Mouse (Mus musculus) CH12.LX (cell line): ENCODE measurements around the gene Adat3. TPM values are rescaled to one million over a fixed set of nuclear protein-coding genes. Genes with fewer than 3 reads are reported as not detected.

Experiments used
- DNase-seq: peaks from one replicate; pipeline ENCODE4 v3.0.0-alpha.2; 2013; ENCODE audit errors: extremely low read depth
- H3K27ac ChIP-seq: 2 replicates; pipeline ENCODE4 v1.5.1; 2012; ENCODE audit warnings: low read depth, mild to moderate bottlenecking, control low read depth, moderate library complexity; ENCODE audit not compliant: insufficient read depth
- H3K27me3 ChIP-seq: replicated peaks from 2 replicates; pipeline ENCODE3; 2012; ENCODE audit warnings: inconsistent platforms
- H3K36me3 ChIP-seq, 2 experiments: replicated peaks in 1 of 2; 2 replicates each; pipeline versions ENCODE3 to v1.6.1; 2012; ENCODE audit warnings: inconsistent platforms in 1 of 2, low read length in 1 of 2, mild to moderate bottlenecking in 1 of 2, mixed read lengths in 1 of 2, moderate library complexity in 1 of 2; ENCODE audit not compliant: control insufficient read depth in 1 of 2, insufficient read depth in 1 of 2
- H3K4me1 ChIP-seq, 2 experiments: 2 replicates each; pipeline ENCODE4 v1.6.1; 2012; ENCODE audit warnings: inconsistent platforms in 1 of 2, moderate library complexity in 1 of 2; ENCODE audit not compliant: insufficient read depth in 2 of 2, control insufficient read depth in 1 of 2
- H3K4me2 ChIP-seq: 2 replicates; pipeline ENCODE4 v1.6.1; 2012; ENCODE audit warnings: low read depth, mild to moderate bottlenecking, control low read depth; ENCODE audit not compliant: poor library complexity, insufficient read depth, severe bottlenecking
- H3K4me3 ChIP-seq, 3 experiments: fragments of 150-350 bp in 1 of 3; sonication (generic) in 1 of 3; replicated peaks in 1 of 3; 2 replicates each; pipeline versions ENCODE3 to v1.5.1; 2011 to 2012; ENCODE audit warnings: low read depth in 2 of 3, low read length in 2 of 3, mild to moderate bottlenecking in 2 of 3, moderate library complexity in 2 of 3, control low read depth in 1 of 3, improper control_type of control experiment in 1 of 3, inconsistent platforms in 1 of 3, mixed read lengths in 1 of 3; ENCODE audit not compliant: poor library complexity in 1 of 3
- H3K79me2 ChIP-seq: replicated peaks from 2 replicates; pipeline ENCODE4 v1.6.1; 2012; ENCODE audit warnings: mild to moderate bottlenecking, moderate library complexity; ENCODE audit not compliant: control insufficient read depth, poor library complexity, insufficient read depth, severe bottlenecking; ENCODE audit errors: extremely low read depth
- H3K9ac ChIP-seq: 2 replicates; pipeline ENCODE4 v1.6.1; 2012; ENCODE audit warnings: low read depth, mild to moderate bottlenecking, control low read depth, moderate library complexity; ENCODE audit not compliant: insufficient read depth
- H3K9me3 ChIP-seq: replicated peaks from 2 replicates; pipeline ENCODE3; 2012; ENCODE audit warnings: low read length, inconsistent platforms, mixed read lengths
- CHD2 ChIP-seq: IDR thresholded peaks from 2 replicates; pipeline ENCODE4 v1.6.1; 2011; ENCODE audit warnings: low read length, improper control_type of control experiment
- CTCF ChIP-seq, 2 experiments: IDR thresholded peaks in 1 of 2; conservative IDR thresholded peaks in 1 of 2; 2 replicates each; pipeline ENCODE4 v1.5.1; 2011 to 2012; ENCODE audit warnings: low read depth in 2 of 2, low read length in 2 of 2, improper control_type of control experiment in 1 of 2, inconsistent platforms in 1 of 2, mild to moderate bottlenecking in 1 of 2, moderate library complexity in 1 of 2
- ELF1 ChIP-seq: IDR thresholded peaks from 2 replicates; pipeline ENCODE4 v1.6.1; 2014; ENCODE audit warnings: low read depth, mild to moderate bottlenecking, inconsistent platforms, low read length, improper control_type of control experiment
- EP300 ChIP-seq: IDR thresholded peaks from 2 replicates; pipeline ENCODE4 v1.6.1; 2011; ENCODE audit warnings: low read length, improper control_type of control experiment
- ETS1 ChIP-seq: conservative IDR thresholded peaks from 2 replicates; pipeline ENCODE4 v1.6.1; 2012; ENCODE audit warnings: low read depth, mild to moderate bottlenecking, inconsistent platforms, low read length, improper control_type of control experiment, moderate library complexity
- JUN ChIP-seq: IDR thresholded peaks from 2 replicates; pipeline ENCODE4 v1.6.1; 2011; ENCODE audit warnings: low read depth, mild to moderate bottlenecking, low read length, improper control_type of control experiment, moderate library complexity; ENCODE audit not compliant: insufficient read depth
- MAZ ChIP-seq: IDR thresholded peaks from 2 replicates; pipeline ENCODE4 v1.6.1; 2012; ENCODE audit warnings: low read depth, mild to moderate bottlenecking, inconsistent platforms, low read length, improper control_type of control experiment, moderate library complexity
- NELFE ChIP-seq: IDR thresholded peaks from 2 replicates; pipeline ENCODE4 v1.6.1; 2011; ENCODE audit warnings: low read depth, low read length, improper control_type of control experiment
- NRF1 ChIP-seq: IDR thresholded peaks from 2 replicates; pipeline ENCODE4 v1.6.1; 2014; ENCODE audit warnings: low read depth, mild to moderate bottlenecking, inconsistent platforms, low read length, improper control_type of control experiment, moderate library complexity
- POLR2AphosphoS2 ChIP-seq: IDR thresholded peaks from 2 replicates; pipeline ENCODE4 v1.6.1; 2011; ENCODE audit warnings: low read depth, low read length, improper control_type of control experiment
- RAD21 ChIP-seq: IDR thresholded peaks from 2 replicates; pipeline ENCODE4 v1.6.1; 2011; ENCODE audit warnings: low read depth, mild to moderate bottlenecking, low read length, improper control_type of control experiment, moderate library complexity
- SMC3 ChIP-seq: IDR thresholded peaks from 2 replicates; pipeline ENCODE4 v1.6.1; 2011; ENCODE audit warnings: low read depth, low read length, improper control_type of control experiment
- TCF12 ChIP-seq: IDR thresholded peaks from 2 replicates; pipeline ENCODE4 v1.6.1; 2014; ENCODE audit warnings: low read depth, mild to moderate bottlenecking, inconsistent platforms, low read length, improper control_type of control experiment
- USF1 ChIP-seq: IDR thresholded peaks from 2 replicates; pipeline ENCODE4 v1.6.1; 2014; ENCODE audit warnings: low read depth, mild to moderate bottlenecking, inconsistent platforms, low read length, improper control_type of control experiment
- ZC3H11A ChIP-seq: IDR thresholded peaks from 2 replicates; pipeline ENCODE4 v1.6.1; 2012; ENCODE audit warnings: low read depth, mild to moderate bottlenecking, inconsistent platforms, low read length, improper control_type of control experiment
- ZNF384 ChIP-seq: IDR thresholded peaks from 2 replicates; pipeline ENCODE4 v1.6.1; 2012; ENCODE audit warnings: low read depth, low read length, improper control_type of control experiment, inconsistent platforms
- dilution Hi-C: fragments of 300-500 bp; cut with MboI; formaldehyde crosslinking; loops from 2 replicates; pipeline ENCODE4 v1.14.3; 2020; ENCODE audit warnings: low sequenced_read_pairs; ENCODE audit not compliant: extremely low pct_unique_long_range_greater_than_20kb, extremely low pct_ligation_motif_present
- in situ Hi-C: fragments of 300-500 bp; cut with MboI; formaldehyde crosslinking; loops from 3 replicates; pipeline ENCODE4 v1.14.3; 2019; ENCODE audit warnings: low sequenced_read_pairs, low pct_ligation_motif_present, low pct_unique_long_range_greater_than_20kb, mixed read lengths
- polyA plus RNA-seq: library from polyadenylated mRNA; unstranded; fragments of >175 nt; gene quantifications from 2 replicates; pipeline ENCODE4 v1.2.1, GENCODE M21; 2012; ENCODE audit warnings: low read depth; ENCODE audit not compliant: insufficient read length
- total RNA-seq, 2 experiments: library from RNA; depleted of rRNA; stranded (reverse); fragments of 300-350 nt in 1 of 2; fragments of >200 nt in 1 of 2; gene quantifications; 2 replicates each; pipeline ENCODE4 v1.2.3; 2012 to 2014

The Adat3 gene
- total and polyA plus RNA-seq, 3 experiments = 5.0 to 6.7 (median 6.6) TPM

DNA sequence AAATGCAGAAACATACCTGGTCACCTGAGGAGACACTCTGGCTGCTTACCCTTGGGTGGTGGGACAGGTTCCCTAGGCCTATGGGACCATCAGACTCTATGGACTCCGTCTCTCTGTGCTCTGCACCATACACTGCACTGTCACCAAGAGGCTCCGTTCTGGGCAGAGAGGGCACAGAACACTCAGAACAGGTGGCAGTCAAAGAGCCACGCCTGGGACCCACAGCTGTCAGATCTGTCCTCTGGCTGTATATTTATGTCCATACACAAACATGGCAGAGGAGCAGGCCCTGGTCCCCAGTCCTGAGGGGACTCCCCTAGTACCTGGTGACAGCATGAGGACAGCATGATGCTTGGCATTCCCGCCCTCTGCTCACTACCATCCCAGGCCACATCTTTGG, 23.1 kb downstream of the Adat3 start:
- H3K4me1 ChIP-seq = peaks cover 33 to 54% of the 10 kb centered on the region in 2 experiments
- dilution Hi-C loops (no loop called here), in situ Hi-C loops (no loop called here)
- H3K4me2 ChIP-seq = no peak overlapping the region
- no peaks in the 10 kb centered on the region for H3K27me3 ChIP-seq
- TF ChIP-seq TCF12 (no peak), CTCF (conservative IDR thresholded peaks at IDR 0.05 in 1 of 2, IDR thresholded peaks at IDR 0.05 in 1 of 2; ENCODE audit: low read depth in 2 of 2, low read length in 2 of 2) (no peak), NRF1 (no peak), EP300 (no peak), POLR2AphosphoS2 (no peak), ZNF384 (no peak), ELF1 (no peak), MAZ (no peak), SMC3 (no peak), USF1 (no peak)
- no peak overlapping the region for H3K27ac ChIP-seq
- H3K36me3 ChIP-seq = peaks cover 10 to 62% of the 10 kb centered on the region in 2 experiments
- no peaks in the 10 kb centered on the region for H3K9me3 ChIP-seq
- H3K9ac ChIP-seq = no peak overlapping the region
- H3K4me3 ChIP-seq = no peak overlapping the region
- H3K79me2 ChIP-seq = peaks cover 33% of the 10 kb centered on the region
- DNase-seq = no peak

DNA sequence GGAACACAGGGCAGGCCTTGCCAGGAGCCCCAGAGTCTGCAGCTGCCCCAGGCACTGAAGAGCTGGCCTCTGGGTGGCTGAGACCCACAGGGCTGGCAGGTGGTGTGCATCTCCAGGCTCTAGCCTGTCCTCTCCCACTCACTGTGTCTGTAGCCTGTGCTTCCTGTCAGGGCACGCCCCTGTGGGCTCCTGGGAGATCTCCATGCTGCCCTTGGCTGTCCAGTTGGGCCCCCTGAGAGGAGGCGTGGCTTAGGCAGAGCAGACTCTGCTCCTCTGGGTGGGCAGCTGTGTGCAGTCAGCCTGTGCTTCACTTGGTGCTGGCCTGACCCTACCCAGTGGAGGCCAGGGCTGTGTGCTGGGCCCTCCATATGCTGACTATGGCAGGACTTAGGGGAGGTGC, 25.0 kb downstream of the Adat3 start:
- in situ Hi-C loops (no loop called here), dilution Hi-C loops (no loop called here)
- peaks cover 33% of the 10 kb centered on the region for H3K79me2 ChIP-seq
- no peak for TF ChIP-seq NELFE
- TF ChIP-seq EP300 = no peak
- no peak for TF ChIP-seq ETS1
- no peak for TF ChIP-seq ZC3H11A
- TF ChIP-seq ZNF384 = no peak
- TF ChIP-seq JUN = no peak
- TF ChIP-seq POLR2AphosphoS2 = no peak
- no peaks in the 10 kb centered on the region for H3K9me3 ChIP-seq
- H3K4me1 ChIP-seq = peaks cover 30 to 55% of the 10 kb centered on the region in 2 experiments
- no peak overlapping the region for H3K4me2 ChIP-seq
- no peak for DNase-seq
- no peak overlapping the region for H3K27ac ChIP-seq
- H3K27me3 ChIP-seq = no peaks in the 10 kb centered on the region
- peaks cover 16 to 81% of the 10 kb centered on the region in 2 experiments for H3K36me3 ChIP-seq
- no peak overlapping the region for H3K9ac ChIP-seq
- H3K4me3 ChIP-seq = no peak overlapping the region

- no peak overlapping the region for H3K4me3 ChIP-seq
- in situ Hi-C loops (no loop called here), dilution Hi-C loops (no loop called here)
- peaks cover 20 to 89% of the 10 kb centered on the region in 2 experiments for H3K36me3 ChIP-seq
- no peak overlapping the region for H3K9ac ChIP-seq
- no peak overlapping the region for H3K27ac ChIP-seq
- H3K9me3 ChIP-seq = no peaks in the 10 kb centered on the region
- DNase-seq = no peak
- no peaks in the 10 kb centered on the region for H3K27me3 ChIP-seq
- no peak for TF ChIP-seq CHD2
- no peak for TF ChIP-seq RAD21
- no peak for TF ChIP-seq ZC3H11A
- H3K4me1 ChIP-seq = peaks cover 28 to 56% of the 10 kb centered on the region in 2 experiments
- H3K79me2 ChIP-seq = peaks cover 29% of the 10 kb centered on the region
- no peak overlapping the region for H3K4me2 ChIP-seq
Measured at GRCm38 (mm10) chr10:80628925-80629324, 26.2 kb downstream of the Adat3 start.
